Mouse (Mus musculus): ENCODE data around the gene Alad. TPM values are rescaled to one million over a fixed set of nuclear protein-coding genes. Genes with fewer than 3 reads are reported as not detected.

Gene Alad
- total RNA-seq (2023), result 10 to 100 TPM; 19.8 to 20.6 TPM

DNA sequence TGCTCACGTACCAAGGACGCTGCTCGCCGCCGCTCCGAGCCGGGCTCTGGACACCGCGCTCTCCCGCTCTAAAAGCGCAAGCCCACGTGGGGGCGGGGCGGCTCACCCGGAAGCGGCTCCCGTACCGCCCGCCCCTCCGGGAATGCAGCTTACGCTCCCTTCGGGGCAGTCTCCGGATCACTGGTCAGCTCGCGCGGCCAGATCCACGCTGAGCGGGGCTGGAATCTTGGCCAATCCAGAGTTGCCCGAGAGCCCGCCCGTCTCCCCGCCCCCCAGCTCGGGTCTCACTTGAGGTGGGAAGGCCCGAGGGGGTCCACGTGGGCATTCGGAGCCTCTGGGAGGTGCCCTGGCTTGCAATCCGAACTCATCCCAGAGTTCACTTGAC, at the start of gene Alad:
Gene Alad (minus strand): TSS at position 70 of the 385 bp plus-strand sequence.

GRCm38 (mm10) chr4:62559797-62560329, 40.1 kb upstream of the Alad start, which contains the start of gene Rgs3:
Gene Rgs3 (plus strand): TSS chr4:62559847.

DNA sequence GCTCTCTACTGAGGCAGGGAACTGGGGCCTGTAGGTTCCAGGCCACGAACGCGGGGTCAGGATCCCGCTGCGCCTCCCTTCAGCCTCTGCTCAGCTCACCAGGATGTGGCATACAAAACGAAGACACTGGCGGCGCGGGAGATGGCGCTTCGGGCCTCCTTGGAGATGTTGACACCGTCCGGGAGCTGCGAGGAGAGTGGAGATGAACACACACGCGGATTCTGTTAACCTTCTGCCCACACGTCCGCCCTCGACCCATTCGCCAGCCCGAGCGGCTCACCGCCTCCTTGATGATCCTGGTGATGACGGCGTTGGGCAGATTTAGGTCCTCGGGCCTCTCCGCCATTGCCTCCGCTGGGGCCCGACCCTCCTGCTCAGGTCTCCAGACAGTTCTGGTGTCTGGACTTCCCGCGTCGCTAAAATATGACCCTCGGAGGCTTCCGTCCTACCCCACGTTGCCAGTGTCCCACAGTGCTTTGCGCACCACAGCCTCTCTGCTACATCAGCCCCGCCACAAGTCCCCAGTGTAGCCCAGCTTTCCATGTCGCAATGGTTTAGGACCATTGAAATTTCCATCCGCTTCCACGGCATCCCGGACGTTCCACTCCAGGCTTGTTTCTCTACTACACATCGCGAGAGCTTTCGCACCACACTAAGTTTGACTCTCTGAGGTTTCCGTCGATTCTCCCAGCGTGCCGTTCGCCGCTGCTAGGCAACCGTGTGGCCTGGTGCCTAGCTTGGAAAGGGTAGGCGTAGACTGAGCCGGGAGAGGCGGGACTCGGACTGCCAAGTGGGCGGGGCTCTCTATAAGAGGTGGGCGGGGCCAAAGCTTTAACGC, 5.2 kb upstream of the Alad start, which contains the start of the genes Pole3 and 4933430I17Rik:
Gene Pole3 (minus strand): TSS at position 418 of the 838 bp plus-strand sequence.
Gene 4933430I17Rik (plus strand): TSS at position 719 of the 838 bp plus-strand sequence.

DNA sequence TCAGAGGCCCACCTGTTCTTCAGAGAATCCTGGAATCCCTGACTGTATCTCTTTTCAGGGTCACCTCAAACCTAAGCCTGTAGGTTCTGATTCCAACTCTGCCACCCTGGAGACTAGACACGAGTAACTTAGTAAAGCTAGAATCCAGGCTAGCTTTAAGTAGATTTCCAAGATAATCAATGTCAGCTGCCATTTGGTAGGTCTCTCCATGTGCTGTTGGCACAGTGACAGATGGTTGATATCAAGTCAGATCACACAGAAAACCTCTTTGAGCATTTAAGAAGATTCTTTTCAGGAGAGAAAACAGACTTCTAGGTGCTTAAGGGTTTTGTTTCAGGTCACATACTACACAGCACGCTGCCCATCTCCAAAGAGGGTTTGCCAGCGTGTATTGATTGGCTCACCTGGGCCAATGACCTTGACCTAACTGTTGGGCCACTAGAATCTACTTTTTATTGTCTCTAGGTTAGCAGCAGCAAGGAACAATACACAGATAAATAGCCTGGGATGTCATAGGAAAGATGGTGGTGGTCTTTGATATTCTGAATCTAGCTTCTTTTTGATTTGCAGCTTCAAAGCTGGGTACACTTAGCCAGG, 16.2 kb downstream of the Alad start, which contains the start of gene Hdhd3:
Gene Hdhd3 (minus strand): TSS at position 94 of the 597 bp plus-strand sequence.

GRCm38 (mm10) chr4:62479937-62480708, 39.6 kb downstream of the Alad start, which contains the start of gene Bspry:
Gene Bspry (plus strand): TSS chr4:62480053.

DNA sequence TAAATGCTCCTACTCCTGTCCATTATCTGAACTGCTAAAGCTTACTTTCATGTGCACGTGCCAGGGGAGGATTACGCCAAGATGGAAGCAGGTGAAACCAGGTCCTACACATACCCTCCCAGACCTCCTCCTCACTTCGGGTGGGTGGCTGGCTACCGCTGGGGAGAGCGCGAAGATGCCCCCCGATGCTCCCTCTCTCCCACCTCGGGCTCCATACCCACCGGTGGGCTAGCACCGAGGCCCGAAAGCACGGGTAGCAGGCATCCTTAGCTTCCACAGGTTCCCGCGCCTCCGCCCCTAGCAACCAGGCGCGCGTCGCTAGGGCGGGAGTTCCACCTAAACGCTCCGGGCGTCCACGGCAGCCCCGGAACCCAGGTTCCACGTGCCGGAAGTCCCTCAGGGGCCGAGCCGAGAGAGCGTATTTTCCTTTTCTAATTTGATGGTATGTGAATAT, 49.1 kb downstream of the Alad start, which contains the start of gene Wdr31:
Gene Wdr31 (minus strand): TSS at position 299 of the 454 bp plus-strand sequence.

Other genes with a start within 250 kb of the Alad start
- gene Fkbp15, start 159.4 kb downstream of the Alad start, total RNA-seq (2023), result 100 to 1,000 TPM; 102 to 118 TPM
- 10 to 100 TPM in 1 of 2 experiments, 1 to 10 TPM in 1; 9.8 to 11.0 TPM for gene Slc31a1, start 159.2 kb downstream of the Alad start, total RNA-seq (2023)
- gene Cdc26, start 111.3 kb downstream of the Alad start, total RNA-seq (2023), result 10 to 100 TPM; 60.6 to 61.7 TPM
- gene Prpf4, start 111.1 kb downstream of the Alad start, total RNA-seq (2023), result 10 to 100 TPM; 27.2 to 27.4 TPM
- gene Rnf183, start 84.7 kb downstream of the Alad start, total RNA-seq (2023), result not detected
- not detected for gene Wdr31, start 49.0 kb downstream of the Alad start, total RNA-seq (2023)
- 10 to 100 TPM in 1 of 2 experiments, 1 to 10 TPM in 1; 9.4 to 11.9 TPM for gene Bspry, start 39.9 kb downstream of the Alad start, total RNA-seq (2023)
- 1 to 10 TPM; 1.5 to 1.7 TPM for gene Hdhd3, start 16.5 kb downstream of the Alad start, total RNA-seq (2023)
- 10 to 100 TPM; 20.7 to 27.0 TPM for gene Pole3, start 5.2 kb upstream of the Alad start, total RNA-seq (2023)
- under 1 TPM; 0.30 to 0.81 TPM for gene 4933430I17Rik, start 5.5 kb upstream of the Alad start, total RNA-seq (2023)
- gene Rgs3, start 39.9 kb upstream of the Alad start, total RNA-seq (2023), result 10 to 100 TPM; 31.9 to 33.9 TPM